Mouse (Mus musculus): ENCODE measurements around the gene Crispld2.

- TF ChIP-seq GATA1 (IDR thresholded peaks at IDR 0.05; ENCODE audit: low read length) (no peak), TAL1 (IDR thresholded peaks at IDR 0.05; ENCODE audit: low read length) (no peak)
Measured at GRCm38 (mm10) chr8:120071684-120072083, 79.4 kb downstream of the Crispld2 start.
